Mouse (Mus musculus) limb, embryonic 13.5 days (tissue): Measurements from ENCODE around the gene Aurkb. TPM values are rescaled to one million over a fixed set of nuclear protein-coding genes. Genes with fewer than 3 reads are reported as not detected.
A peak's percentile ranks its signal among the peaks of the same experiment; 100 is the strongest.

Experiments
- ATAC-seq: fragments of 200-750 bp; cut with Nextera tagmentation; 2 replicates; pipeline ENCODE4 v1.8.0; 2017; ENCODE audit warnings: low read depth, moderate number of reproducible peaks, moderate TSS enrichment; ENCODE audit not compliant: low FRiP score
- H3K27ac ChIP-seq: fragments of 300-500 bp; sonication (generic); 2 replicates; pipeline ENCODE4 v1.5.1; 2015; ENCODE audit warnings: inconsistent platforms, mild to moderate bottlenecking, moderate library complexity
- H3K27me3 ChIP-seq: fragments of 300-500 bp; sonication (generic); 2 replicates; pipeline ENCODE4 v1.6.1; 2015; ENCODE audit warnings: mild to moderate bottlenecking, inconsistent platforms
- H3K36me3 ChIP-seq: fragments of 300-500 bp; sonication (generic); 2 replicates; pipeline ENCODE4 v1.6.1; 2015; ENCODE audit warnings: inconsistent platforms, mild to moderate bottlenecking, moderate library complexity
- H3K4me1 ChIP-seq: fragments of 300-500 bp; sonication (generic); 2 replicates; pipeline ENCODE4 v1.6.1; 2015; ENCODE audit warnings: inconsistent platforms
- H3K4me2 ChIP-seq: fragments of 300-500 bp; sonication (generic); replicated peaks from 2 replicates; pipeline ENCODE4 v1.6.1; 2015; ENCODE audit warnings: inconsistent platforms, mild to moderate bottlenecking, moderate library complexity
- H3K4me3 ChIP-seq: fragments of 300-500 bp; sonication (generic); 2 replicates; pipeline ENCODE4 v1.5.1; 2015; ENCODE audit warnings: moderate library complexity, mild to moderate bottlenecking, inconsistent platforms
- H3K9ac ChIP-seq: fragments of 300-500 bp; sonication (generic); 2 replicates; pipeline ENCODE4 v1.6.1; 2015; ENCODE audit warnings: mild to moderate bottlenecking, inconsistent platforms
- H3K9me3 ChIP-seq: fragments of 300-500 bp; sonication (generic); 2 replicates; pipeline ENCODE4 v1.6.1; 2016; ENCODE audit warnings: inconsistent platforms
- WGBS: fragments of 180-500 bp; shearing (Covaris S2); methylation state at CpG from one replicate; pipeline ENCODE4 v1.1.7; 2015; 5-methylcytosine and 5-hydroxymethylcytosine counted together
- polyA plus RNA-seq: library from polyadenylated mRNA; unstranded; fragments of >200 nt; fragmentation: Nextera tagmentation; extraction: Ambion mirVana; gene quantifications from 2 replicates; pipeline ENCODE4 v1.2.1, GENCODE M21; 2015

Gene Aurkb
- polyA plus RNA-seq, 1 experiment from 2014 or later = 141 TPM

GRCm38 (mm10) chr11:69098039-69098761, 52.8 kb downstream of the Aurkb start:
- no peak for ATAC-seq
- Histone ChIP-seq H3K4me1 (peaks cover 54% of the 10 kb centered on the region), H3K27ac (peak overlapping the region; percentile 92), H3K27me3 (no peaks in the 10 kb centered on the region), H3K4me3 (peak overlapping the region; percentile 69), H3K9ac (peak overlapping the region; percentile 72), H3K36me3 (peaks cover 27% of the 10 kb centered on the region), H3K4me2 (peak overlapping the region; percentile 98), H3K9me3 (no peaks in the 10 kb centered on the region)
- WGBS = 22% methylated on average over 8 of the region's 8 CpGs

GRCm38 (mm10) chr11:69098762-69099091, 53.3 kb downstream of the Aurkb start:
- H3K36me3 ChIP-seq = peaks cover 33% of the 10 kb centered on the region
- ATAC-seq = no peak
- H3K9me3 ChIP-seq = no peaks in the 10 kb centered on the region
- WGBS = under 1% methylated on average over 19 of the region's 19 CpGs
- H3K27me3 ChIP-seq = no peaks in the 10 kb centered on the region
- peak overlapping the region; percentile 98 for H3K4me2 ChIP-seq
- peaks cover 54% of the 10 kb centered on the region for H3K4me1 ChIP-seq
- peak overlapping the region; percentile 92 for H3K27ac ChIP-seq
- peak overlapping the region; percentile 72 for H3K9ac ChIP-seq
- peak overlapping the region; percentile 69 for H3K4me3 ChIP-seq

GRCm38 (mm10) chr11:69099177-69099914, 53.9 kb downstream of the Aurkb start:
- WGBS = 1% methylated on average over 22 of the region's 22 CpGs
- H3K36me3 ChIP-seq = peaks cover 39% of the 10 kb centered on the region
- no peaks in the 10 kb centered on the region for H3K27me3 ChIP-seq
- H3K4me3 ChIP-seq = peak overlapping the region; percentile 69
- no peaks in the 10 kb centered on the region for H3K9me3 ChIP-seq
- H3K4me1 ChIP-seq = peaks cover 52% of the 10 kb centered on the region
- H3K4me2 ChIP-seq = peak overlapping the region; percentile 98
- H3K9ac ChIP-seq = peak overlapping the region; percentile 72
- peak overlapping the region; percentile 92 for H3K27ac ChIP-seq
- no peak for ATAC-seq

GRCm38 (mm10) chr11:69099915-69100345, 54.5 kb downstream of the Aurkb start:
- H3K4me2 ChIP-seq = peak overlapping the region; percentile 98
- peak overlapping the region; percentile 92; the same call in 1 of the 2 replicates for H3K27ac ChIP-seq
- H3K9me3 ChIP-seq = no peaks in the 10 kb centered on the region
- peaks cover 50% of the 10 kb centered on the region for H3K4me1 ChIP-seq
- ATAC-seq = peak; percentile 7; the same call in 1 of the 2 replicates
- peak overlapping the region; percentile 69 for H3K4me3 ChIP-seq
- H3K9ac ChIP-seq = peak overlapping the region; percentile 72
- WGBS = 1% methylated on average over 23 of the region's 23 CpGs
- peaks cover 45% of the 10 kb centered on the region for H3K36me3 ChIP-seq
- no peaks in the 10 kb centered on the region for H3K27me3 ChIP-seq

- Histone ChIP-seq H3K4me1 (peaks cover 46% of the 10 kb centered on the region), H3K27ac (peak overlapping the region; percentile 74; the same call in 1 of the 2 replicates), H3K36me3 (peaks cover 53% of the 10 kb centered on the region), H3K9ac (peak overlapping the region; percentile 72), H3K4me3 (peak overlapping the region; percentile 69), H3K27me3 (no peaks in the 10 kb centered on the region), H3K4me2 (peak overlapping the region; percentile 98), H3K9me3 (no peaks in the 10 kb centered on the region)
- 91% methylated on average over 20 of the region's 20 CpGs for WGBS
- no peak for ATAC-seq
These were observed 55.4 kb downstream of the Aurkb start for GRCm38 (mm10) chr11:69100639-69101360.

Other genes starting within 250 kb of the Aurkb start
- gene Ndel1, start 173.8 kb upstream of the Aurkb start, polyA plus RNA-seq = 98.8 and 102 TPM in 2 replicates
- 0.15 and 0.23 TPM in 2 replicates for gene Rnf222, start 157.1 kb upstream of the Aurkb start, polyA plus RNA-seq
- gene Rpl26, start 144.1 kb upstream of the Aurkb start, polyA plus RNA-seq = 996 and 1,041 TPM in 2 replicates
- not detected in 2 replicates for gene Odf4, start 118.6 kb upstream of the Aurkb start, polyA plus RNA-seq
- 6.3 and 7.2 TPM in 2 replicates for gene Arhgef15, start 88.2 kb upstream of the Aurkb start, polyA plus RNA-seq
- gene Slc25a35, start 77.5 kb upstream of the Aurkb start, polyA plus RNA-seq = 2.4 and 3.0 TPM in 2 replicates
- 54.5 and 58.1 TPM in 2 replicates for gene Rangrf, start 70.5 kb upstream of the Aurkb start, polyA plus RNA-seq
- gene Pfas, start 37.2 kb upstream of the Aurkb start, polyA plus RNA-seq = 39.6 and 40.6 TPM in 2 replicates
- 55.5 and 60.4 TPM in 2 replicates for gene Ctc1, start 29.7 kb upstream of the Aurkb start, polyA plus RNA-seq
- 9.5 and 9.6 TPM in 2 replicates for gene Borcs6, start 14.1 kb downstream of the Aurkb start, polyA plus RNA-seq
- 46.4 and 52.0 TPM in 2 replicates for gene Tmem107, start 25.2 kb downstream of the Aurkb start, polyA plus RNA-seq
- 82.8 and 88.6 TPM in 2 replicates for gene Vamp2, start 42.8 kb downstream of the Aurkb start, polyA plus RNA-seq
- gene Per1, start 49.6 kb downstream of the Aurkb start, polyA plus RNA-seq = 9.3 and 12.0 TPM in 2 replicates
- 0.74 and 1.2 TPM in 2 replicates for gene Hes7, start 74.8 kb downstream of the Aurkb start, polyA plus RNA-seq
- gene 9130213A22Rik, start 76.9 kb downstream of the Aurkb start, polyA plus RNA-seq = 0.52 and 0.55 TPM in 2 replicates
- 1.6 TPM in 2 replicates for gene Aloxe3, start 80.2 kb downstream of the Aurkb start, polyA plus RNA-seq
- 0.22 and 0.25 TPM in 2 replicates for gene Alox12b, start 111.3 kb downstream of the Aurkb start, polyA plus RNA-seq
- gene Alox8, start 152.2 kb downstream of the Aurkb start, polyA plus RNA-seq = 0.08 and 0.09 TPM in 2 replicates
- gene Gucy2e, start 191.4 kb downstream of the Aurkb start, polyA plus RNA-seq = 0.09 and 0.25 TPM in 2 replicates